Mouse (Mus musculus): ENCODE results near the gene Dnm3.
A peak's percentile ranks its signal among the peaks of the same experiment; 100 is the strongest.

Dnm3 gene

DNA sequence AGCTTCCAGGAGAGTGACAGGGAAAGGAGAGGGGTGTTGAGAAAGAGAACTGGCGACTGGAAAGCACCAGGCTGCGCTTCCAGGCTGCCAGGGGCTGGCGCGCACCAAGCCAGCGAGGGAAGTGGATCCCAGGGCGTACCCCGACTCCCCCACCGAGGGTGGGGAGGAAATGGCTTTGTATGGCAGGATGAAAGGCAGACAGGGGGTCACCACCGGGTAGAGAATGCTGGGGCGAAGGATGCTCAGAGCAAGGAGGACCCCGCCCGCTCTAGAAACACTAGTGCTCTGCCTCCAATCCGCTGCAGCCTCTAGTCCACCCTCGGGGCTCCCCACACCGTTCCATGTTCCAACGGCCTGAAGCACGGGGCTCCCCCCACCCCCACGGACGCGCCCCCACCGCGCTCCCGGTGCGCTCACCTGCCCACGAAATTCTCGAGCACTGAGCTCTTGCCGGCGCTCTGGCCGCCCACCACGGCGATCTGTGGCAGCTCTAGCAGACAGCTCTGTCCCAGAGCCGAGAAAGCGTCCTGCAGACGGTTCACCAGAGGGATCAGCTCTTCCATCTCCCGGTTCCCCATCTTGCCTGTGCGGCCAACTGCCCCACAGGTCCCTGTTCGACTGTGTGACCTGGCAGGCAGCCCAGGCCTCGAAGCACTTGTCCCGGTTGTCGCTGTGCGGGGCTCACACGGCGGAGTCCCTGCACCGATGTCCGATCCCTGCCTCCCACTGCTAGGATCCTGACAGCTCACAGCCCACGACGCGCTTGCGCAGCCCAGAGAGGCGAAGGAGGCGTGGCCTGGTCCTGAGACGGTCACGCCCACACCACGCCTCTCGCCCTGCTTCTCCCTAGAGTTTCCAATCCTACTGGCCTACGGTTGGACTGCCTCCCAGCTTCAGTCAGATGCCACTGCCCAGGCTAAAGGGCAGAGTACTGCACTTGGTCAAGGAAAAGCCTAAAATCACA lies at the start of gene Dnm3:
Dnm3 (minus strand) TSS at position 789 of the 964 bp plus-strand sequence.
- peak; percentile 87 for DNase-seq (ENCODE audit: extremely low spot score, low spot score)

- DNase-seq (ENCODE audit: extremely low spot score, low spot score): no peak
Measured at GRCm38 (mm10) chr1:162515116-162515515, 37.3 kb upstream of the Dnm3 start.

DNA sequence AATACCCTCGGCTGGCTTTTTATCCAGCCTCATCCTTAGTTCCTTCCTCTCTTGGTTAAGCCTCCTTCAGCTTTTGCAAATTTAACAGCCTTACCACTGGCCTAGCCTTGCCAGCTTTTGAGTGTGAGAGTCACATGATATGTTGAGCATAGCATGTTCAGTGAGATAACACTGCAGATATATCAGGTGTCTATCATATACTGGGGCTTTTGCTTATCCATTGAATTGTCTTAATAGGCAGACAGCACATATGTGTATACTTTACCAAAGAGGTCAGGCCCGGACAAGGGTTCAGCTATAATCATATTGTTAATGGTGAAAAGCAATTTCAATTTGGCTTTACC lies 32.2 kb upstream of the Dnm3 start:
- DNase-seq (ENCODE audit: extremely low spot score, low spot score): no peak

- DNase-seq (ENCODE audit: extremely low spot score, low spot score): no peak
Measured at GRCm38 (mm10) chr1:162509329-162510012, 31.6 kb upstream of the Dnm3 start.

DNA sequence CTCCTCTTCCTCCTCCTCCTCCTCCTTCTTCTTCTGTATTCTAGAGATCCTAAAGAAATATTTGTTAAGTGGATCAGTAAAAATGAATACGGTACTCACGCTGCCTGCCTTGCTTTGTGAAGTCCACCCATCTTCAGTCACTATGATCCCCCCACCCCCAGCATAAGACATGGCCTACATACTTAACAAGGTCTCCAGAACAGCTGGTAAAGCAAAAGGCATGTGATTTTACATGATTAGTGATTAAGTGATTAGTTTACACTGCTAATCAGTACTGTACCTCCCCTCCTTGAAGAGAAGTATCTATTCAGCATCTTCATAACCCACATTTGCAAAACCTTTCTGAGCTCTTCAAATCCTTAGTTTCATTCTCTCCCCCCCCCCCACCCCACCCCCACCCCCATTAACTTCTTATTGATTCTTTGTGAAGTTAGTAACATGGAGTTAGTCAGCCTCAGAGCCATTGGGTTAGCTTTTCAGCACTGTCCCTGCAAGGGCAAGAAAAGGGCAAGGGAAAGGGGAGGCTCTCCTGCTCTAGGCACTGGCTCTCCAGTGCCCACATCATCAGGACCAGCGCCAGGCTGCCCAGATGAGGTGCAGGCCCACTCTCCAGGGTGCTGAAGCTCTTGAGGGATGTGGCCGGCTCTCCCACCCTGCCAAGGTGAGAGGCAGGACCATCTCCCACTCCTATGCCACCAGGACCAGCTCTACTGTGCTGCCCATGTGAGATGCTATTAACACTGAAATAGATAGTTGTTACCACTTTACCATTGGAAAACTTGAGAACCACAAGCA lies 30.6 kb upstream of the Dnm3 start:
- DNase-seq (ENCODE audit: extremely low spot score, low spot score): no peak

GRCm38 (mm10) chr1:162506516-162506915 lies 28.7 kb upstream of the Dnm3 start:
- no peak for DNase-seq (ENCODE audit: extremely low spot score, low spot score)

DNA sequence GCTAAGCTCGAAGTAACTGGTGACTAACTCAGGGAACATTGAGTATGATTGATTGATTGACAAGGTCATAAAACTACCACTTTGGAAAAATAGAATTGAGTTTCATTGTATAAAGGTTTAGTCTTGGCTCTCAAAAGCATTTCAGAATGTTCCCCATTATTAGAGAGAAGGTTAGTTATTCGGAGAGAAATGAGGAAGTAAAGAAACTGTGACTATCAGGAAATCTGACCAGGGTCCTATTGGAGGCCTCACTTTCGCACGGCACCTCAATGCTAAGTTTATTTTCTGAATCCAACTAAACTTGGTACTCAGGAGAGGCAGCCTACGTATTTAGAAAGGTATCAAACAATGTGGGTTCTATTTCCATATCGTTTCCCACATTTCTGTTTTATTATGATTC lies 27.8 kb upstream of the Dnm3 start:
- no peak for DNase-seq (ENCODE audit: extremely low spot score, low spot score)

- peak; percentile 20 for DNase-seq (ENCODE audit: extremely low spot score, low spot score)
Measured at GRCm38 (mm10) chr1:162476531-162477080, 1.2 kb downstream of the Dnm3 start.

DNA sequence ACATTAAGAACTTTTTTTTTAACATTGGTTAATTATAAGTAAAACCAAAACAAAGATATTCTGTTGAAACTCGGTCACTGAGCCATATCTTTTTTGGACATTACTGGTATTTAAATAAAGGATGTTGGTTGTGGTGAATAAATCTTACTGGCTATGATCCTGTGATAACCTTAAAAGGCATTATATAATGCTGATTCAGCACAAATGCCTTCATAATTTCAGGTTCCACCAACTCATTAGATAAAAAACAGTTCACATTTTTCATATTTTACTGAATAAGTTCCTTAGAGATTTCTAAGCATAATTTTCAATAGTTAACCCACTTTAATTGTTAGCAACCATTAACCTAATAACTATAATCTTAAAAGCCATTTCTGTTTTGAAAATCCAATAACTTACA lies 4.9 kb downstream of the Dnm3 start:
- no peak for DNase-seq (ENCODE audit: extremely low spot score, low spot score)

DNA sequence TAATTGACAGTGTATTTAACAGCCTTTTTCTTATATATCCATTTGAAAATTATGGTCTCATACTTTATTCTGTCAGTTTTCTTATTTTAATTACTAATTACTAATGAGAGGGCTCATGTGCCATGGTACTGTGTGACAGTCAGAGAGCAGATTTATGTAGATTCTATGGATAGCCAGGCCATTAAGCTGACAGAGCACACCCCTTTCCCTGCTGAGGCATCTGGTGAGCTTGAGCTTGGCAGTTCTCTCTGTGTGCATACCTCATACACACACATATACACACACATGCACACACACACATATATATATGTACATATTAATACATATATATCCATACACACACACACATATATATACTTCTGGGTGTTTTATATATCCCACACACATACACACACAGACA lies 6.7 kb downstream of the Dnm3 start:
- DNase-seq (ENCODE audit: extremely low spot score, low spot score): no peak

DNA sequence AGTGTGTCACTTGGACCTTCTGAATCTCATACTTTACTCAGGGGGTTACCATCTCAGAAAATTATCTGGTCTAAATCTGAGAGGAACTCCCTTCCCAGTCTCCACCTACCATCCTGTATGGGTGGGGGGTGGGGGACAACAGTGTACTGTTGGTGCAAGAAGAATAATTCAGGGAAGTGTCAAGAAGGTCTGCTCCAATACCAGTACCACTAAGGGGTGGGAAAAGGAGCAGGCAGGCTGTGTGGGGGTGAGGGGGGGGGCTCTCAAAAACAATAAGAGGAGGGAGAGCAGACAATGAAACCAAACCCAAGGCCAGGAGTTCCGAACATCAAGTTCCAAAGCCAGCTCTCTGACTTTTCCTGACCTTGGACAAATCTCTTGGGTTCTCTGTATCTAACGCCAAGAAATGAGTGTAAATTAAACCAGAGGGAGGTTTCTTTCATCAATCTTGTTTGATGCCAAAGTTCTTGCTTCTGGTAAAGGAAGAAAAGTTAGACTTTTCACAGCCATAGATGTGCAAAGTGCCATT lies 8.0 kb downstream of the Dnm3 start:
- no peak for DNase-seq (ENCODE audit: extremely low spot score, low spot score)

DNA sequence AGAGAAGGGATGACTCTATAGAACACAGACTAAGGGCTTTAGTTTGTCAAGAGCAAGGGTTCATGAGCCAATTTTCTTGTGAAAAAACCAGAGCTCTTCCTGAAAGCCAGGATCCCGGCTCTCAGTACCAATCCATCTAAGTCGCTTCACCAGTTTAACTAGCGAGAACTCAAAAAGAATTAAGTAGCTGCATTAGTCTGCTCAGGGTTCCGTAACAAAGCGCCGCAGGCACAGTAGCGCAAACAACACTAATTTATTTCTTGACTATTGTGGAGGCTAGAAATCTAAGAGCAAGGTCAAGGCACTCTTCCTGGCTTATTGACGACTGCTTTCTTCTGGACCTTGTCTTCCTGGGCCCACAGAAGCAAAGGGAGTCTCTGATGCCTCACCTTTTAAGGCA lies 14.2 kb downstream of the Dnm3 start:
- no peak for DNase-seq (ENCODE audit: extremely low spot score, low spot score)

DNA sequence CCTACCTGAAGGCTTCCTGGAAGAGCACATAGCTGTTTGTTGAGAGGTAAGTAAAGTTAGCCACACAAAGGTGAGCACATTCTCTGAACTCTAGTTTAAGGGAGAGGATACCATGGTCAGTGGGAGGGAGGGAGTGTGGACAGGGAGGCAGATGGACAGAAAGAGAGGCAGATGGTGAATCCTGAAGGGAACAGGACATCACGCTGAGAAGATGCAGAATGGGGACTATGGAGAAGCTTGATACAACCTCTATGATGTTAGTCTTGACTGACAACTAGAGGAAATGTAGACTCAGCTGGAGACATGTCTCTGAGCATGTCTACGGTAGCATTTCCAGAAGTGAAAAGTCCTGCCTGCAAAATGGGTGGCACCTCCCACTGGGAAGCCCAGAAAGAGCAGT lies 19.1 kb downstream of the Dnm3 start:
- DNase-seq (ENCODE audit: extremely low spot score, low spot score): no peak

GRCm38 (mm10) chr1:162456861-162457260 lies 21.0 kb downstream of the Dnm3 start:
- DNase-seq (ENCODE audit: extremely low spot score, low spot score): no peak

- no peak for DNase-seq (ENCODE audit: extremely low spot score, low spot score)
Measured at GRCm38 (mm10) chr1:162456406-162456805, 21.4 kb downstream of the Dnm3 start.

DNA sequence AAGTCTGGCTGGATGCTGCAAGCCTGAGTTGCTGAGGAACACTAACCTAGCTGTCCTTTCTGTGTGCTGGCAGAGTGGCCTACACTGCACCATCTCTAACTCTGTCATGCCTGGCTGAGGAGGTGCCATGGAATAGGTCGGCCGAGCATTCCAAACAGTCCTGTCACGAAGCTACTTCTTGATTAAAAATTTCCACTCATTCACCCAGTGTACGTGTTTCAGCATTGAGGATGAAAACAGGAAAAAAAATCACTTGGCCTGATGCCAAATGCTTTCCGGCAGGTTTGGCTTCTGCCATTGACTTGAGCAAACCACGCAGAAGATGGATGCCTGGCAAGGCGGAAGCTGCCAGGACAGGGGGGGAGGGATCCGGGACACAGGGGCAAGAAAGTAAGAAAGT lies 24.3 kb downstream of the Dnm3 start:
- no peak for DNase-seq (ENCODE audit: extremely low spot score, low spot score)

DNA sequence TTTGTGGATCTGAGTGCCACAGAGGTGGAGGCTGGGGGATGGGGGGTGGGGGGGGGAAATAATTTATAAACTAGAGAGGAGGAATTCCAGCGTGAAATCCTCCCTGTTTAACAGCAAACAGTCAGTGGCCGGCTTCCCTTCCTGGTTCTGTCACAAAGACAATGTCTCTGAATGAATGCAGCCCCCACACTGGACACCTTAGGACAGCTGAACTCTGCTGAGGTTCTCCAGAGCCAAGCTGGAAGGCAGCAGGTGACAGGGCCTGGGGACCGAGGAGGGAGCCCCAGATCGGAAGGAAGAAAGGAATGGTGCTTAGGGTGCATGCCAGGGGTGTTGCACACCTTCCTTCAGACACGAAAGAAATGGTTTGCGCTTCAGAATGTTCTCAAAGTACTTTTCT lies 24.8 kb downstream of the Dnm3 start:
- DNase-seq (ENCODE audit: extremely low spot score, low spot score): no peak

DNA sequence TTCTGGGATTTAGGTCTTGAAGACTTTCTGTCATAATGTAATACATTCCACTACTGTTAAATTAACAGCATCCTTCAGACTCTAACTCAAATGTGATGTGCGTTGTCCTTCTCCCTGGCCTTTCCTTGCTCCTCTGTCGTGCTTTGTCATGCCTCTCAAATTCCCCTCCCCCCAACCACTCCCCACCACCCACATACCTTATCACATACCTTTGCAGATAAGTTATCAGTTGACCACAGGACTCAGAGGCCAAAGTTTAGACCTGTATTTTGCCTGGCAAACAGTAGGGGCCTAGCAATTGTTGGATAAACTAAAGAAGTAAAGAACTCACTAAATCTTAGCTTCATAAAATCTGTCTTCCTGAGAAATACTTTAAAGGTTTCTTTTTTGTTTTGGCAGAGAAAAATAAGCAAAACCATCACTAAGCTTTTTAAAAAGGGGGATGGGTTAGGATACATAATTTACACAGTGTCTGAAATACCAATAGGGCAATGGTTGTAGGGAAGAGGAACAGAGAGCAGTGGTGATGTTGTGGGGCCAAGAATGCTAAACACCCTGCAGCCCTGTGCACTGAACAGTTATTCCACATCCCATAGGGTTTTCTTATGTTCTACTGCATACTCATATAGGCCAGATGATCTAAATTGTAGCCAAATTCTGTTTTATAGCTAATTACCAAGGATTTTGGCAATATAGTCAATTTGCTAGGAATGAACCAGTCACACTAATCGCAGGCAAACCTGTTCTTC lies 28.5 kb downstream of the Dnm3 start:
- DNase-seq (ENCODE audit: extremely low spot score, low spot score): no peak

DNA sequence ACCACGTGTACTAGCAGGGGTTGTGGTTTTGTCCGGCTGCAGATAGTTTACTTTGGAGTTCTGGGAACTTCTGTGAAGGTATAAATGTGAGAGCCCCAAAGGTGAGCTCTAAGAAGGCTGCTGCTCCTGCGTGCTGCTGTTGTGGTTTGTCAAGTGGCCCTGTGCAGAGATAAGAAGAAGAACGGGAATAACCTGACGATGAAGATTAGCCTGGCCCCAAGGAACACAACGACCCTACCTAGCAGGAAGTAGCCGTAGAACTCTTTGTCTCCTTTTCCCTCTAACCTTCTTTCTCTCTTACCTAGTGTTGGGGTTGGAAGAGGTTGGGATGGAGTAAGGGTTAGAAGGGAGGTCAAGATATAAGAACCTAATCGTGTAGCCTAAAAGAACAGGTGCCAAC lies 33.0 kb downstream of the Dnm3 start:
- no peak for DNase-seq (ENCODE audit: extremely low spot score, low spot score)

DNA sequence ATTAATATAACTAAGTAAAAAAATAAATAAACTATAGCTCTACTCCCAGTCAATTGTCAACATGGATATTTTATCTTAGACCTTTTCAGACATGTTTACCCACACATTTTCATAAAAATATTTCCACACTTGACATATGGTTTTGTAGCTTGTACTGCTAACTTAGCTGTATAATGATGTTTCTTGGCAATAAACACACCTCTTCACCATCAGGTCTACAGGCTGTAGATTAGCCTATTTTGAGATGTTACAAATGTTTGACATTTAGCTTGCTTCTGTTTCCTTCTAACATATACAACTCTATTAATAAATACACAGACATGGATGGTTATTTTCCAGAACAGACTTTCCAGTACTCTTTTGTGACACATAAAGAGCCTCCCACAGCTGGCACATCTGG lies 38.3 kb downstream of the Dnm3 start:
- DNase-seq (ENCODE audit: extremely low spot score, low spot score): no peak

- no peak for DNase-seq (ENCODE audit: extremely low spot score, low spot score)
Measured at GRCm38 (mm10) chr1:162436672-162437071, 41.2 kb downstream of the Dnm3 start.

Measured in neural tube, embryonic 10.5 days (tissue).